Mouse (Mus musculus) erythroblast, embryonic 14.5 days (primary cell): Measurements from ENCODE around the gene Ptprj.
"Not testable (repeated sequence)": the region's sequence is repeated elsewhere in the genome, so short reads cannot be mapped to it uniquely, and the experiment has no call there.

Experiments
- GATA1 ChIP-seq: IDR thresholded peaks from 2 replicates; pipeline ENCODE4 v1.6.1; 2012; ENCODE audit warnings: low read length, inconsistent platforms, mixed read lengths
- TAL1 ChIP-seq: IDR thresholded peaks from 3 replicates; pipeline ENCODE4 v1.6.1; 2012; ENCODE audit warnings: low read length, inconsistent platforms, mixed read lengths

DNA sequence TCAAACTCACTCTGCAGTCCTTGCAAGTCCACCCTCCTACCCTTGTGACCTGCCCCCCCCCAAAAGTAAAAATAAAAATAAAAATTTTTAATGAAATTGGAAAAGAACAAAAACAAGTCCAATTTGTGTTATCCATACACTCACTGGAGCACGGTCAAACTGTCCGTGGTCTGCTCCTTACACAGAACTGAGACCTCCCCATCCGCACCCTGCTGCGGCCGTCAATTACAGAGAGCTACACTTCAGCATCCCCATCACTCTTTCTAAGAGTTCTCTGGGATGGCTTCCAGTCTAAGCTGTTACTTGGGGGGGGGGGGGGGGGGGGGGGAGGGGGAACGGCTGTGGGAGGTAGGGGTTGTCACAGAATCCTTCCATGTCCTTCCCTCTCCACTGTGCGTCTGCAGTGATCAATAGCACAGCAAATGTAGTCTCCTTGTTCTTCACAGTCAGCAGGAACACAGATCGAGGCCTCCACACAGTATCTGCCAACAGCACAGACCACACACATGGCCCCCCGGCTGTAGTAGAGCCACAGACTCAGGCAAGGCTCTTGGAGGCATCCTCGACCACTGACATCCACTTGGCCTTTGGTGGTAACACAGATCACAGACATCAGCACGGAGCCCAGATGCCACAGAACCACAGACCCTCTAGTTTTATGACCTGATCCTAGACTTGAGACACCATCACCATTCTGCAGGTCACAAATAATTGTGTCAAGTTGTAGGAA lies 151.3 kb downstream of the Ptprj start:
- not testable (repeated sequence) for TF ChIP-seq TAL1, GATA1
